Mouse (Mus musculus): ENCODE measurements around the gene Rps12.
"Not testable (repeated sequence)": the region's sequence is repeated elsewhere in the genome, so short reads cannot be mapped to it uniquely, and the experiment has no call there.

Gene Rps12

GRCm38 (mm10) chr10:23787062-23787821, at the start of gene Rps12:
Gene Rps12 (minus strand): TSS chr10:23787275.
- DNase-seq, result peak; percentile 98 to 99

GRCm38 (mm10) chr10:23836003-23836964, 49.2 kb upstream of the Rps12 start:
- DNase-seq, result peak; percentile 35 to 48

- no peak for DNase-seq
These were observed 39.4 kb upstream of the Rps12 start for GRCm38 (mm10) chr10:23826516-23826915.

- DNase-seq, result no peak
These were observed 29.2 kb upstream of the Rps12 start for GRCm38 (mm10) chr10:23816241-23816640.

GRCm38 (mm10) chr10:23815168-23815567, 28.1 kb upstream of the Rps12 start:
- peak; percentile 49 to 79 for DNase-seq

- no peak for DNase-seq
These were observed 26.0 kb upstream of the Rps12 start for GRCm38 (mm10) chr10:23812852-23813766.

- no peak for DNase-seq
These were observed 25.3 kb upstream of the Rps12 start for GRCm38 (mm10) chr10:23812438-23812759.

GRCm38 (mm10) chr10:23811635-23812437, 24.8 kb upstream of the Rps12 start:
- DNase-seq, result peak in 1 of 2 experiments; percentile 79

GRCm38 (mm10) chr10:23806201-23806600, 19.1 kb upstream of the Rps12 start:
- DNase-seq, result no peak

GRCm38 (mm10) chr10:23804665-23805064, 17.6 kb upstream of the Rps12 start:
- no peak for DNase-seq

- DNase-seq, result no peak
These were observed 15.8 kb upstream of the Rps12 start for GRCm38 (mm10) chr10:23802911-23803310.

GRCm38 (mm10) chr10:23799933-23800332, 12.9 kb upstream of the Rps12 start:
- no peak for DNase-seq

GRCm38 (mm10) chr10:23798142-23798541, 11.1 kb upstream of the Rps12 start:
- DNase-seq, result no peak

GRCm38 (mm10) chr10:23797606-23798005, 10.5 kb upstream of the Rps12 start:
- no peak for DNase-seq

- DNase-seq, result peak; percentile 60 to 67
These were observed 9.8 kb upstream of the Rps12 start, which contains the start of gene Slc18b1 for GRCm38 (mm10) chr10:23796551-23797503. Gene Slc18b1 (plus strand): TSS chr10:23796986.

GRCm38 (mm10) chr10:23795871-23796520, 8.9 kb upstream of the Rps12 start:
- no peak for DNase-seq

- no peak for DNase-seq
These were observed 1.1 kb upstream of the Rps12 start for GRCm38 (mm10) chr10:23788056-23788600.

GRCm38 (mm10) chr10:23786631-23787038, 440 bp downstream of the Rps12 start:
- not testable (repeated sequence) for DNase-seq

GRCm38 (mm10) chr10:23786040-23786439, 1.0 kb downstream of the Rps12 start:
- no peak for DNase-seq

GRCm38 (mm10) chr10:23785599-23785998, 1.5 kb downstream of the Rps12 start:
- not testable (repeated sequence) for DNase-seq
